Mouse (Mus musculus): ENCODE results near the gene Alkbh3.

GRCm38 (mm10) chr2:94051952-94052351 is 41.3 kb upstream of the Alkbh3 start:
- TF ChIP-seq CTCF (IDR thresholded peaks at IDR 0.05; ENCODE audit: borderline replicate concordance, extremely low read depth, insufficient read depth, insufficient read length) = no peak
- no peak for TF ChIP-seq POLR2A (IDR thresholded peaks at IDR 0.05; ENCODE audit: borderline replicate concordance, extremely low read depth, insufficient read depth, insufficient read length, poor library complexity, severe bottlenecking)

Data from brain, embryonic 14.5 days (tissue).